Mouse (Mus musculus): ENCODE results near the gene Wasf2. TPM values are rescaled to one million over a fixed set of nuclear protein-coding genes. Genes with fewer than 3 reads are reported as not detected.

Wasf2 gene
- total RNA-seq, 4 experiments from 2014 or later, result 35.7 to 48.2 (median 46.7) TPM

DNA sequence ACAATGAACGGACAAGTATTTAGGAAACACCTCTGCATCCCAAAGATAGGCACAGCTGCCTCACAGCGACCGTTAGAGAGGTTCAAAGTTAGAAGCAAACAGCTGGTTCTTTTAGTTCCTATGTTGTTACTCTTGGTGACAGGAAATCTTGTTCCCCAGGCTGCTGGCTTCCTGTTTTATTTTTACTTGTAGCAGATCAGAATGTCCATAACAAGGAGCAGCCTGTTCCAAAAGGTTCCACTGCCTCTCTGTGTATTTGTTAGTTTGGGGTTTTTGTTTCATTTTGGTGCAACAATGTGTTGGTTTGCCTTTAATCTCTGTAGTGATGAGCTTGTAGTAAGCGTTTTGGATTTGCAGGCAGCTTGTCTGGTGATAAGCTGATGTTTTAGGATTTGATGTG, 44.1 kb downstream of the Wasf2 start:
- DNase-seq (ENCODE audit: low spot score in 2 of 2), result no peak

DNA sequence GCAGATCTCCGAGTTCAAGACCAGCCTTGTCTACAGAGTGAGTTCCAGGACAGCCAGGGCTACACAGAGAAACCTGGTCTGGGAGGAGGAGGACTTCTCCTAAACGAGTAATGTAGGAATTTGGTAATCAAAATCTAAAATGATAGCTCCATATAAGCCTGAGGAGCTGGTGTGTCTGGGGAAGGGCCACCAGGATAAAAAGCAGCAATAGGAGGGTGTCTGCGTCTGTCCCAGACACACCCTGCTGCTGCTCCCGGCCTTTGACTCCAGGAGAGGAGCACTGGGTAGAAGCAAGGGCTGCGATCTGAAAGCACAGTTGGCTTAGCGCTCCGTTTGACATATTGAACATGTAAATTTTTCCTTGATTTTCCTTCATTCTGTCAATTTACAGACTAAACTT, 45.0 kb downstream of the Wasf2 start:
- DNase-seq (ENCODE audit: low spot score in 2 of 2), result no peak

- DNase-seq (ENCODE audit: low spot score in 2 of 2), result no peak
Measured at GRCm38 (mm10) chr4:133175998-133176760, 45.9 kb downstream of the Wasf2 start.

DNA sequence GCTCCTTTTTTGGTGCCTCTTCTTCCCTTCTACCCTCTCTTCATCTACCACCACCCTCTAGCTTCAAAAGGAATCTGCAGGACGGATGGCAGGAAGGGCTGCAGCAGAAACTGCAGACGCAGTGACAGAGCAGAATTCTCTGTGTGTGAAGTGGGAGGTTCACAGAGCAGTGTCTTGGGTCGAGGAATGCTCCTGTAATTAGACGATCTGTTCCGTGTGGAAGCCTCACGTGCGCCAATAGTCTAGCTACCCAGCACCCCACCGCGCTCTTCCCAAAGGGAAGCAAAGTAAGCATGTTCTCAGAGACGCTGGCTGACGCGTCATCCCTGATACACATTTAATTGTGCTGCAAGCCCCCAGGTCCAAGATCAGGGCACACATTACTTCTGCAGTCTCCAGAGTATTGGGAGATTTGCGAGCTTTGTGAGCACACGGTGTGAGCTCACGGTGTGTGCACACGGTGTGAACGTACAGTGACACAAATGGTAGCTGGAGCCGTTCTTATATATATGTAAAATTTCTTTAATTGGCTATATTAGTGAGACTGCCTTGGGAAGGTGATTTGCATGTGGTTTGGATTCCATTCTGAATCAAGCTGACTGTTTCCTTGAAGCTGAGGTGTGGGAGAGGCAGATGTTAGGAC, 46.6 kb downstream of the Wasf2 start:
- no peak for DNase-seq (ENCODE audit: low spot score in 2 of 2)

DNA sequence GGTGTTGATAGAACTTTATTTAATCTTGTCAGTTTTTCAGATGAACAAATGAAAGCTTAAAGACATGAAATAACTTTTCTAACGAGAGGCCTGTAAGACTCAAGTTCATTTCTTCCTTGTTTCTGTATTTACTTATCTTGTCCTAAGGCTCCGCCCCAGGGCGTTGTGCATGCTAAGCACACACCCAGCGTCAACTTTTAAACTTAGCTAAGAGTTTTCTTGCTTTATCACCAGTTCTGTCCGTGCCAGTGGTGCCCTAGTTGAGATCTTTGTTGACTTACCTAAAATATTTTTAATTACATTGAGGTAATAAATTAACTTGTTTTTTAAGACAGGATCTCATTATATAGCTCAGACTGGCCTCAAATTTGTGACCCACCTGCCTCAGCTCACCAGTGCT, 48.0 kb downstream of the Wasf2 start:
- no peak for DNase-seq (ENCODE audit: low spot score in 2 of 2)

DNA sequence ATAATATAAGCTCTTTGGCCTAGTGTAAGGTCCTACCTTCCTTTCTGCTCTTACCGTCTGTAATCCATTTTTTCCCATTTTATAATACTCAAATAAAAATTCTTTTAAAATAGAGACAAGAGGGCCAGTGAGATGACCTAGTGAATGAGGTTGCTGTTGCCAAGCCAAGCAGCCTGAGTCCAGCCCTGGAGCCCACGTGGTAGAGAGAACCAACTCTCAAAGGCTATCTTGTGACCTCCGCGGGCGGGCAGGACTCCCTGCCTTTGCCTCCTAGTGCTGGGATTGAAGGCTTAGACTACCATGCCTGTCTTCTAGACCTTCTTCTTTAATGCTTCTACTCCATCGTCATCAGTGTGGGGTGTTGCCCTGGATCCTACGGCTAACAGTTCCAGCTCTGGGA, 49.0 kb downstream of the Wasf2 start:
- DNase-seq (ENCODE audit: low spot score in 2 of 2), result no peak

- DNase-seq (ENCODE audit: low spot score in 2 of 2), result no peak
Measured at GRCm38 (mm10) chr4:133182439-133183033, 52.2 kb downstream of the Wasf2 start.

DNA sequence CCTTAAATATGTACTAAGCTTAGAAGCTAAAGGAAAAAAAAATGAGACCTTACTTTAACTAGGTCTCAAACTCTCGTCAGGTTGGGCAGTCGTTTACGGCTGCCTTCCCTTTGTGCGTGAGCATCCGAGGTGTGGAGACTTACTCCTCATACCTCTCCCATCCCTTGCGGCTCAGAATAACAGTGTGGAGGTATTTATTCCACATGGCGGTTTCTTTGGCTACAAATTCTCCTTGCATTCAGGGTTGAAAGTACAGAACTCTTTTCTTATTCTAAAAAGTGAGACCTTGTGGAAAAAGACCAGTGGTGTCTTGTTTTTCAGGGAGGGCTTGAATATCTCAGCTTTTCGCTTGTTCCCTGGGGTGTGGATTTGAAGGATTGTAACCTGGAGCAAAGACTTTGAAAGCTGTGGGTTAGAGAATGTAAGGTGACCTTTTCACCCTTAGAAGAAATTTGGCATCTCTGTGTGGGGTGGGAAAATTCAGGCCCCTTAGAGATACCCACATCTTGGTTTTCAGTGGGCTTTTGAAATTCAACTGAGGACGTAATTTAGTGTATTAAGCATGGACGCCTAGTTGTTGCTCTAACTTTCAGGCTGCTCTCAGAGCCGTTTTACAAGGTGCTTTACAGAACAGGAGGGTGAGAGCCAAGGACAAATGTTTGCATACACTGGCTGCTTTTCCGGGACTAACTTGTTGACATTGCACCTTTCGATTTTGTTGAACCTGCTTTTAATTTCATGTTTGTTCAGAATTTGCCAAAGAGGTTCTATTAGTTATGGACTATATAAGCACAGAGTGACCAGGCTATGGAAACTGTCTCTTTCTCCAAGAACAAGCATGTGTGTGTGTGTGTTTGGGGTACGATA, 54.0 kb downstream of the Wasf2 start:
- DNase-seq (ENCODE audit: low spot score in 2 of 2), result no peak

- no peak for DNase-seq (ENCODE audit: low spot score in 2 of 2)
Measured at GRCm38 (mm10) chr4:133184898-133185665, 54.8 kb downstream of the Wasf2 start.

DNA sequence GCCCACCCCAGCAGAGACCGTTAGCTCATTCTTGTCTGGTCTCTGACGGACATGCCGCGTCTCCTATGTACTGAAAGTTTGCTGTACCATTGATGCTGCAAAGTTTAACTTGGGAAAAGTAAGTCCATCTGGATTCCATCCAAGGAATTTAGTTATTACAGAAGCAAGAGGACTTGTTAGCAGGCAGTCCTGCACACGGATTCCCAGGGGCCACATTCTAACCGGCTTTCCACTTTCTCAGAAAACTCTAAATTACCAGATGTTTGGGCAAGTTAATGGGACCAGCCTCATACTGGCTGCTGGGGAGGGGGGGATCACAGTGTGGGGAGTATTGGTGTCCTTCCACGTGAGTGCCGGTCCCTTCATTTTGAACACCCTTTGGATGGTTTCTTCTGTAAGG, 55.6 kb downstream of the Wasf2 start:
- DNase-seq (ENCODE audit: low spot score in 2 of 2), result no peak

GRCm38 (mm10) chr4:133186856-133187255, 56.6 kb downstream of the Wasf2 start:
- DNase-seq (ENCODE audit: low spot score in 2 of 2), result no peak

- DNase-seq (ENCODE audit: low spot score in 2 of 2), result no peak
Measured at GRCm38 (mm10) chr4:133189396-133189795, 59.1 kb downstream of the Wasf2 start.

GRCm38 (mm10) chr4:133194482-133194881, 64.2 kb downstream of the Wasf2 start:
- no peak for DNase-seq (ENCODE audit: low spot score in 2 of 2)

DNA sequence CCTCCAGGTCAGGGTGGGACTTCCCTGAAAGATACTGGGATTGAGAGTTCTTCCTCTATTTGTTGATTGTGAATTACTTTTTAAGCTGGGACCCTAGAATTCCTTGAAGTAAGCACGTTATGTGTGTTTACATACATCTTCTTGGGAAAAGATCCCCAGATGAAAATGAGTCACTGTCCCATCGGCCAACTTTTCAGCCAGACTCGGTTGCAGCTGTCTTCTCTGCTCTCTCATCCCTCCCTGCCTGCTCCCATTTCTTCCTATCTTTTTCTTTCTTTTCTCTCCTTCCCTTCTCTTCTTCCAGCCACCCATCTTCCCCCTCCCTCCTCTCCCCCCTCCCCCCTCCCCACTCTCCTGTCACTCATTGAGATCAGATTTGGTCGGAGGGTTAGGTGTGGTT, 64.7 kb downstream of the Wasf2 start:
- no peak for DNase-seq (ENCODE audit: low spot score in 2 of 2)

DNA sequence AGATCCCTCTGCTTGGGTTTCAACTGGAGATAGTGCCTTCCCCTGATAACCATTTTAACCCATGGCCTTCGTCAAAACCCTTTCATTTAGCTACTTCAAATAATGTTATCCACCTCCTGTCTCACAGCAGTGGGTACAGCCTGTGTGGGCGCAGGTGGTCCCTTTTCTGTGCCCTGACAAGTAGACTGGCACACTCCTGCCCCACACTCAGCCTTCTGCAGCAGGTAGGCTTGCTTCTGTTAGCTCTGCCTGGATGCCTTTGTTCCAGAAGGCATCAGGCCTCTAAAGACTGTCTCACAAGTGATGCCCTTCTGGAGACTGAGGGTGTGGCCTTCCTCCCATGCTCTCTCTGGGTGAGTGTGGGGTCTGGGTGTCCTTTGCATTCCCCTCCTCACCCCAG, 65.8 kb downstream of the Wasf2 start:
- DNase-seq (ENCODE audit: low spot score in 2 of 2), result no peak

GRCm38 (mm10) chr4:133196852-133197251, 66.5 kb downstream of the Wasf2 start:
- no peak for DNase-seq (ENCODE audit: low spot score in 2 of 2)

GRCm38 (mm10) chr4:133197355-133197754, 67.0 kb downstream of the Wasf2 start:
- DNase-seq (ENCODE audit: low spot score in 2 of 2), result no peak

DNA sequence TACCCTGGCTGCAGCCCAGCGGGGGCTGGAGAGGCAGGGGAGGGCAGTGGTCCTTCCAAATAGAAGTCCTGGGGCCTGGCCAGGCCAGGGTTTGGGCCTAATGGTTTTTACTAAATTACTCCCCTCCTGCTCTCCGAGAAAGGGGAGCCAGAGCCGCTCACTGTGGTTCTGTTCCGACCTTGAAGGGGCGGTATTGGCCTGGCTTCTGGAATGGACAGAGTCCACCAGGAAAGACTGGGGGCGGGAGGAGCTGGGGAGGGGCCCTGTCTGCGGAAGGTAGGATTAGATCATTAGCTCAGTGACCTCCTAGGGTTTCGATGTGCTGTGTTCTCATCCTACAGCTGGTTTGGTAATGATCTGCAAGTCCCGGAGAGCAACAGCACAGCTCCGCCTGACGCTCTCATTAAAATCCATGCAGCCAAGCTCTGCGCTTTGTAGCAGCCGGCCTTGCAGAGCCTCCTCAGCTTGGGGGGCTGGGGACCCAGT, 67.5 kb downstream of the Wasf2 start:
- DNase-seq (ENCODE audit: low spot score in 2 of 2), result no peak

- DNase-seq (ENCODE audit: low spot score in 2 of 2), result no peak
Measured at GRCm38 (mm10) chr4:133198337-133199180, 68.3 kb downstream of the Wasf2 start.

GRCm38 (mm10) chr4:133199743-133200142, 69.4 kb downstream of the Wasf2 start:
- DNase-seq (ENCODE audit: low spot score in 2 of 2), result no peak
